Mouse (Mus musculus) limb, embryonic 15.5 days (tissue): ENCODE results near the gene Ppp1r35. TPM values are rescaled to one million over a fixed set of nuclear protein-coding genes. Genes with fewer than 3 reads are reported as not detected.

Experiments used
- ATAC-seq: fragments of 200-750 bp; cut with Nextera tagmentation; 2 replicates; pipeline ENCODE4 v1.8.0; 2017; ENCODE audit warnings: low read depth, moderate TSS enrichment; ENCODE audit not compliant: insufficient number of reproducible peaks, low FRiP score, low TSS enrichment
- H3K27ac ChIP-seq: fragments of 300-500 bp; sonication (generic); 2 replicates; pipeline ENCODE4 v1.5.1; 2015; ENCODE audit warnings: moderate library complexity, mild to moderate bottlenecking, inconsistent platforms
- H3K27me3 ChIP-seq: fragments of 300-500 bp; sonication (generic); 2 replicates; pipeline ENCODE4 v1.6.1; 2015; ENCODE audit warnings: inconsistent platforms
- H3K36me3 ChIP-seq: fragments of 300-500 bp; sonication (generic); 2 replicates; pipeline ENCODE4 v1.6.1; 2015; ENCODE audit warnings: inconsistent platforms
- H3K4me1 ChIP-seq: fragments of 300-500 bp; sonication (generic); 2 replicates; pipeline ENCODE4 v1.6.1; 2015; ENCODE audit warnings: inconsistent platforms
- H3K4me2 ChIP-seq: fragments of 300-500 bp; sonication (generic); 2 replicates; pipeline ENCODE4 v1.6.1; 2015; ENCODE audit warnings: mild to moderate bottlenecking, inconsistent platforms
- H3K4me3 ChIP-seq: fragments of 300-500 bp; sonication (generic); 2 replicates; pipeline ENCODE4 v1.5.1; 2015; ENCODE audit warnings: mild to moderate bottlenecking, inconsistent platforms
- H3K9ac ChIP-seq: fragments of 300-500 bp; sonication (generic); 2 replicates; pipeline ENCODE4 v1.6.1; 2015; ENCODE audit warnings: inconsistent platforms
- H3K9me3 ChIP-seq: fragments of 300-500 bp; sonication (generic); 2 replicates; pipeline ENCODE4 v1.6.1; 2016; ENCODE audit warnings: inconsistent platforms
- WGBS: fragments of 180-500 bp; shearing (Covaris S2); methylation state at CpG from one replicate; pipeline ENCODE4 v1.1.7; 2015; 5-methylcytosine and 5-hydroxymethylcytosine counted together
- polyA plus RNA-seq: library from polyadenylated mRNA; unstranded; fragments of >200 nt; fragmentation: Nextera tagmentation; extraction: Ambion mirVana; gene quantifications from 2 replicates; pipeline ENCODE4 v1.2.1, GENCODE M21; 2015

Ppp1r35 gene
- polyA plus RNA-seq = 22.2 and 27.8 TPM in 2 replicates

GRCm38 (mm10) chr5:137778635-137779034 is at the start of gene Ppp1r35:
Gene Ppp1r35, plus strand, starts transcription at chr5:137778849.
- H3K4me1 ChIP-seq = peaks cover 43% of the 10 kb centered on the region
- H3K36me3 ChIP-seq = peaks cover 35% of the 10 kb centered on the region
- H3K4me2 ChIP-seq = peak within 1 kb of the TSS; percentile 91
- H3K27ac ChIP-seq = peak within 1 kb of the TSS; percentile 92
- WGBS = under 1% methylated on average over 31 of the region's 31 CpGs
- no peaks in the 10 kb centered on the region for H3K27me3 ChIP-seq
- peak; percentile 88 for ATAC-seq
- peak within 1 kb of the TSS; percentile 99 for H3K4me3 ChIP-seq
- no peaks in the 10 kb centered on the region for H3K9me3 ChIP-seq
- peak within 1 kb of the TSS; percentile 95 for H3K9ac ChIP-seq

- Histone ChIP-seq H3K9me3 (no peaks in the 10 kb centered on the region), H3K27me3 (no peaks in the 10 kb centered on the region), H3K27ac (no peak overlapping the region), H3K9ac (no peak overlapping the region), H3K4me1 (peaks cover 23% of the 10 kb centered on the region), H3K36me3 (peaks cover 56% of the 10 kb centered on the region), H3K4me2 (no peak overlapping the region), H3K4me3 (no peak overlapping the region)
- WGBS = 87% methylated on average over 12 of the region's 12 CpGs
- ATAC-seq = no peak
These were observed 44.9 kb upstream of the Ppp1r35 start for GRCm38 (mm10) chr5:137733638-137734288.

GRCm38 (mm10) chr5:137734289-137735061 is 44.2 kb upstream of the Ppp1r35 start:
- Histone ChIP-seq H3K36me3 (peaks cover 53% of the 10 kb centered on the region), H3K4me1 (peaks cover 30% of the 10 kb centered on the region), H3K9ac (0 out of 2 replicates have a peak overlapping the region, but pooled peaks have one; percentile 10), H3K9me3 (no peaks in the 10 kb centered on the region), H3K4me3 (no peak overlapping the region), H3K4me2 (no peak overlapping the region), H3K27ac (no peak overlapping the region), H3K27me3 (no peaks in the 10 kb centered on the region)
- no peak for ATAC-seq
- WGBS = 61% methylated on average over 6 of the region's 6 CpGs

GRCm38 (mm10) chr5:137737400-137737940 is 41.2 kb upstream of the Ppp1r35 start:
- H3K9ac ChIP-seq = no peak overlapping the region
- peaks cover 42% of the 10 kb centered on the region for H3K4me1 ChIP-seq
- no peaks in the 10 kb centered on the region for H3K9me3 ChIP-seq
- H3K4me3 ChIP-seq = no peak overlapping the region
- peaks cover 41% of the 10 kb centered on the region for H3K36me3 ChIP-seq
- H3K4me2 ChIP-seq = no peak overlapping the region
- H3K27ac ChIP-seq = no peak overlapping the region
- no peaks in the 10 kb centered on the region for H3K27me3 ChIP-seq
- 91% methylated on average over 6 of the region's 6 CpGs for WGBS
- ATAC-seq = no peak

- no peaks in the 10 kb centered on the region for H3K9me3 ChIP-seq
- peaks cover 34% of the 10 kb centered on the region for H3K36me3 ChIP-seq
- 52% methylated on average over 5 of the region's 5 CpGs for WGBS
- no peak overlapping the region for H3K27ac ChIP-seq
- H3K4me1 ChIP-seq = peaks cover 42% of the 10 kb centered on the region
- H3K4me3 ChIP-seq = no peak overlapping the region
- no peak overlapping the region for H3K4me2 ChIP-seq
- no peak for ATAC-seq
- no peak overlapping the region for H3K9ac ChIP-seq
- no peaks in the 10 kb centered on the region for H3K27me3 ChIP-seq
These were observed 40.1 kb upstream of the Ppp1r35 start for GRCm38 (mm10) chr5:137738516-137738915.

- no peaks in the 10 kb centered on the region for H3K27me3 ChIP-seq
- H3K9me3 ChIP-seq = no peaks in the 10 kb centered on the region
- no peak for ATAC-seq
- peaks cover 27% of the 10 kb centered on the region for H3K36me3 ChIP-seq
- H3K27ac ChIP-seq = 0 out of 2 replicates have a peak overlapping the region, but pooled peaks have one; percentile 1
- H3K4me2 ChIP-seq = peak overlapping the region; percentile 95
- H3K9ac ChIP-seq = no peak overlapping the region
- H3K4me3 ChIP-seq = peak overlapping the region; percentile 65; the same call in 1 of the 2 replicates
- 66% methylated on average over 9 of the region's 9 CpGs for WGBS
- peaks cover 37% of the 10 kb centered on the region for H3K4me1 ChIP-seq
These were observed 39.2 kb upstream of the Ppp1r35 start for GRCm38 (mm10) chr5:137739471-137739870.

GRCm38 (mm10) chr5:137740506-137740905 is 38.1 kb upstream of the Ppp1r35 start:
- 17% methylated on average over 11 of the region's 11 CpGs for WGBS
- no peak for ATAC-seq
- peaks cover 41% of the 10 kb centered on the region for H3K4me1 ChIP-seq

GRCm38 (mm10) chr5:137741023-137741931 is 37.4 kb upstream of the Ppp1r35 start, which contains the start of gene Nyap1:
Gene Nyap1, minus strand, starts transcription at chr5:137741607.
- H3K4me1 ChIP-seq = peaks cover 42% of the 10 kb centered on the region
- ATAC-seq = peak; percentile 85
- H3K4me3 ChIP-seq = peak within 1 kb of the TSS; percentile 65
- H3K4me2 ChIP-seq = peak within 1 kb of the TSS; percentile 95
- H3K27me3 ChIP-seq = no peaks in the 10 kb centered on the region
- peak within 1 kb of the TSS; percentile 85 for H3K27ac ChIP-seq
- under 1% methylated on average over 69 of the region's 71 CpGs for WGBS
- no peaks in the 10 kb centered on the region for H3K9me3 ChIP-seq
- peaks cover 9% of the 10 kb centered on the region; the same call in 1 of the 2 replicates for H3K36me3 ChIP-seq
- H3K9ac ChIP-seq = peak within 1 kb of the TSS; percentile 52

More at GRCm38 (mm10) chr5:137740506-137740905, 38.1 kb upstream of the Ppp1r35 start:
- Histone ChIP-seq H3K9ac (peak overlapping the region; percentile 52), H3K9me3 (no peaks in the 10 kb centered on the region), H3K36me3 (peaks cover 16% of the 10 kb centered on the region), H3K4me2 (peak overlapping the region; percentile 95), H3K27ac (peak overlapping the region; percentile 85), H3K27me3 (no peaks in the 10 kb centered on the region), H3K4me3 (peak overlapping the region; percentile 65)

- Histone ChIP-seq H3K36me3 (peaks cover 6% of the 10 kb centered on the region; the same call in 1 of the 2 replicates), H3K27ac (no peak overlapping the region), H3K27me3 (no peaks in the 10 kb centered on the region), H3K4me2 (peak overlapping the region; percentile 95; the same call in 1 of the 2 replicates), H3K9me3 (no peaks in the 10 kb centered on the region), H3K4me3 (peak overlapping the region; percentile 65; the same call in 1 of the 2 replicates), H3K9ac (no peak overlapping the region), H3K4me1 (peaks cover 45% of the 10 kb centered on the region)
- no peak for ATAC-seq
- WGBS = 58% methylated on average over 10 of the region's 10 CpGs
These were observed 36.6 kb upstream of the Ppp1r35 start for GRCm38 (mm10) chr5:137742048-137742447.

GRCm38 (mm10) chr5:137742836-137743235 is 35.8 kb upstream of the Ppp1r35 start:
- H3K27me3 ChIP-seq = no peaks in the 10 kb centered on the region
- no peaks in the 10 kb centered on the region for H3K9me3 ChIP-seq
- H3K27ac ChIP-seq = no peak overlapping the region
- ATAC-seq = no peak
- no peak overlapping the region for H3K4me2 ChIP-seq
- H3K4me3 ChIP-seq = no peak overlapping the region
- WGBS = 90% methylated on average over 6 of the region's 6 CpGs
- no peak overlapping the region for H3K9ac ChIP-seq
- H3K36me3 ChIP-seq = peaks cover 3% of the 10 kb centered on the region; the same call in 1 of the 2 replicates
- peaks cover 53% of the 10 kb centered on the region for H3K4me1 ChIP-seq

GRCm38 (mm10) chr5:137744197-137744596 is 34.5 kb upstream of the Ppp1r35 start:
- Histone ChIP-seq H3K36me3 (0 out of 2 replicates have a peak, but pooled peaks cover under 1% of the 10 kb centered on the region), H3K9ac (no peak overlapping the region), H3K27me3 (no peaks in the 10 kb centered on the region), H3K4me1 (peaks cover 56% of the 10 kb centered on the region), H3K9me3 (no peaks in the 10 kb centered on the region), H3K4me2 (no peak overlapping the region), H3K27ac (no peak overlapping the region), H3K4me3 (no peak overlapping the region)
- 78% methylated on average over 7 of the region's 7 CpGs for WGBS
- ATAC-seq = no peak
